Comparison of ENCODE assay signal across 9 mouse cellular contexts in the genomic region with DNA sequence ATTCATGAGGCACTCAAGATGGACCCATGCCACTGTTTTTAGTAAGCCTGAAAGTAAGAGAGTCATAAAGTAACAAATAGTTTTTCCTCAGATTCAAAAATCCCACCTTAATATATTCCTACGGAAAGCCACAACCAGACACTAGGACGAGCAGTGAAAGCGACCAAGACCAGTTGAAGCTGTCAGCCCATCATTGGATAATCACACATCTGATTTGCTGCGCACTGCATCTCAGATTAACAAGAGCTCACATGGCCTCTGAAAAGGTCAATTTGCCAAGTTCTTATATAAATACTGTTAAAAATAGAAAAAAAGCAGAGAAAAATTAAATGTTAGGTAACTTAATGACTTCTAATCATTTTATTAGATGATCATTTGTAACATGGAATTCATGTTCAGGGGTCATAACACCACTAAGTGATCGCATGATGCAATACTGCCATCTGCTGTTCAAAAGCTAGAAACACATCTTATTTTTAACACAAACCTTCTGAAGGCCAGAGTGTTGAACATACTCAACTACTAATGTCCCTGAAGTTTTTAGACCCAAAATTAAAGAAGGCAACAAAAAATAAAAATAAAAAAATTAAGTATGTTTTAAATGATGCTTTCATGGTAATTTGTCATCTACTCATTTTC. TPM values are rescaled to one million over a fixed set of nuclear protein-coding genes. Genes with fewer than 3 reads are reported as not detected.
DNase-seq lines count a peak whose midpoint lies in the region; ATAC-seq and TF ChIP-seq lines count a peak whose summit lies in the region.
"Had no signal": no experiment of that assay in that cellular context is flagged by ENCODE, and none has a peak within 500 bp of the region (broad histone marks: within the 10 kb centered on the region; RNA-seq: fewer than 3 reads in every experiment).

No protein-coding gene starts in this region.

- no peaks in the 10 kb centered on the region for H3K79me2 ChIP-seq in liver, adult 2 months (ENCODE audit: control insufficient read depth, insufficient read depth, low read length)

- DNase-seq in cerebellum, adult 2 months, result peak in 1 of 2 experiments; percentile 46
- DNase-seq in liver, adult 2 months (ENCODE audit: extremely low read depth, low read depth, low spot score), result peak; percentile 39
- peak; percentile 71 for DNase-seq in naive thymus-derived CD4-positive, alpha-beta T cell, adult 2 months (ENCODE audit: low read depth)
- DNase-seq in left cerebral cortex, postnatal 10 days (ENCODE audit: extremely low spot score in 1 of 2, low spot score in 2 of 2), result no peak
- DNase-seq in ovary, adult 18-20 months (ENCODE audit: low spot score), result no peak

- peak; percentile 24; the same call in 1 of the 2 replicates for TF ChIP-seq CTCF in cerebellum, adult 2 months (IDR thresholded peaks at IDR 0.05; ENCODE audit: borderline replicate concordance, insufficient read depth, low read depth, low read length)
- peak; percentile 28; the same call in 1 of the 2 replicates for TF ChIP-seq CTCF in liver, adult 2 months (IDR thresholded peaks at IDR 0.05; ENCODE audit: low read depth, low read length)
- TF ChIP-seq CTCF in embryonic fibroblast, embryonic 13.5 days (IDR thresholded peaks at IDR 0.05; ENCODE audit: borderline replicate concordance, insufficient read depth, low read length), result no peak

- H3K4me1 ChIP-seq in cerebellum, adult 2 months (ENCODE audit: control insufficient read depth, insufficient read depth, low read length), result no peaks in the 10 kb centered on the region
- no peaks in the 10 kb centered on the region for H3K4me1 ChIP-seq in liver, adult 2 months (ENCODE audit: control insufficient read depth, insufficient read depth, low read length)
- H3K4me1 ChIP-seq in liver, embryonic 12.5 days, result no peaks in the 10 kb centered on the region
- peaks cover 6% of the 10 kb centered on the region for H3K4me1 ChIP-seq in embryonic fibroblast, embryonic 13.5 days (ENCODE audit: control insufficient read depth, insufficient read depth, low read length)

- ATAC-seq in cerebellum, adult (ENCODE audit: insufficient number of reproducible peaks, low FRiP score, low TSS enrichment), result no peak; the same call in 1 of the 2 replicates
- ATAC-seq in liver, embryonic 12.5 days, result no peak

- no peak overlapping the region for H3K27ac ChIP-seq in cerebellum, adult 2 months (ENCODE audit: insufficient read depth, low read length)
- no peak overlapping the region for H3K27ac ChIP-seq in liver, adult 2 months (replicated peaks; ENCODE audit: insufficient read depth, low read depth, low read length)
- H3K27ac ChIP-seq in liver, embryonic 12.5 days, result no peak overlapping the region
- peak overlapping the region; percentile 70 for H3K27ac ChIP-seq in embryonic fibroblast, embryonic 13.5 days (ENCODE audit: insufficient read depth, low read length)
- H3K27ac ChIP-seq: heart, embryonic 13.5 days had no signal

- no peaks in the 10 kb centered on the region for H3K9me3 ChIP-seq in liver, embryonic 12.5 days (replicated peaks)
- H3K9me3 ChIP-seq: heart, embryonic 13.5 days had no signal

- intact Hi-C loops in left cerebral cortex, postnatal 10 days (cut with DNase I), result loop anchor here (5.0 kb wide), 1 partner anchor 1421 kb away; no protein-coding TSS in a partner anchor

- no peak overlapping the region for H3K9ac ChIP-seq in liver, adult 2 months (ENCODE audit: low read depth, low read length)
- H3K9ac ChIP-seq in liver, embryonic 12.5 days, result no peak overlapping the region
- H3K9ac ChIP-seq: heart, embryonic 13.5 days had no signal

- no peak overlapping the region for H3K4me2 ChIP-seq in liver, embryonic 12.5 days
- H3K4me2 ChIP-seq: heart, embryonic 13.5 days had no signal

- H3K36me3 ChIP-seq in liver, adult 2 months (ENCODE audit: control insufficient read depth, insufficient read depth, low read length), result peaks cover 12% of the 10 kb centered on the region
- H3K36me3 ChIP-seq in liver, embryonic 12.5 days, result peaks cover 34% of the 10 kb centered on the region

- TF ChIP-seq POLR2A in cerebellum, adult 2 months (IDR thresholded peaks at IDR 0.05; ENCODE audit: borderline replicate concordance, insufficient read depth, low read length), result no peak
- TF ChIP-seq POLR2A in liver, adult 2 months (IDR thresholded peaks at IDR 0.05; ENCODE audit: extremely low read depth, insufficient read depth, low read length), result no peak
- TF ChIP-seq POLR2A in embryonic fibroblast, embryonic 13.5 days (IDR thresholded peaks at IDR 0.05; ENCODE audit: low read depth, low read length), result no peak

- 40% methylated on average over 5 of the region's 5 CpGs for WGBS in cerebellum, adult 2 months
- WGBS in liver, adult 2 months, result 58% methylated on average over 5 of the region's 5 CpGs
- WGBS in liver, embryonic 12.5 days (ENCODE audit: insufficient replicate concordance), result 56% methylated on average over 5 of the region's 5 CpGs

- no peaks in the 10 kb centered on the region for H3K27me3 ChIP-seq in cerebellum, adult 2 months (ENCODE audit: control insufficient read depth, insufficient read depth, low read length)
- no peaks in the 10 kb centered on the region for H3K27me3 ChIP-seq in liver, adult 2 months (ENCODE audit: control insufficient read depth, insufficient read depth, low read length)
- no peaks in the 10 kb centered on the region for H3K27me3 ChIP-seq in liver, embryonic 12.5 days (replicated peaks)
- H3K27me3 ChIP-seq: heart, embryonic 13.5 days had no signal

- H3K4me3 ChIP-seq in cerebellum, adult 2 months (replicated peaks; ENCODE audit: insufficient read depth, low read depth, low read length), result no peak overlapping the region
- H3K4me3 ChIP-seq in liver, adult 2 months (ENCODE audit: insufficient read depth, low read depth, low read length), result no peak overlapping the region
- no peak overlapping the region for H3K4me3 ChIP-seq in liver, embryonic 12.5 days
- no peak overlapping the region for H3K4me3 ChIP-seq in embryonic fibroblast, embryonic 13.5 days (ENCODE audit: insufficient read depth, low read length)
- H3K4me3 ChIP-seq: heart, embryonic 13.5 days had no signal

RNA-seq across cellular contexts. Expression of gene Cdkal1, which starts 16.9 kb away (rescaled TPM):
- polyA plus RNA-seq in cerebellum, adult 2 months (2012; rRNA removed), result 10.3 and 11.1 TPM in 2 replicates
- 13.6 and 13.8 TPM in 2 replicates for total RNA-seq in liver, adult 2 months (2014; rRNA removed)
- polyA plus RNA-seq in liver, adult 2 months (2012; rRNA removed), result 1.3 and 1.7 TPM in 2 replicates
- 16.0 and 16.6 TPM in 2 replicates for polyA plus RNA-seq in liver, embryonic 12.5 days (2016; fragmentation: Nextera tagmentation; extraction: Ambion mirVana)
- 20.0 and 25.0 TPM in 2 replicates for polyA plus RNA-seq in embryonic fibroblast, embryonic 13.5 days (2011; ENCODE audit: insufficient read length, low read depth, missing spikeins)
- 10 to 100 TPM; 17.8 to 18.5 TPM for total RNA-seq in left cerebral cortex, postnatal 10 days (2021)

Comparison
In these comparisons a context has a peak if more than half of its experiments do, and no peak if none do; other contexts are left out.
1. DNase-seq: peak in liver, adult 2 months (single experiment) and naive thymus-derived CD4-positive, alpha-beta T cell, adult 2 months (single experiment); none in left cerebral cortex, postnatal 10 days (0 of 2) and ovary, adult 18-20 months (single experiment).